Mouse (Mus musculus) right cerebral cortex, adult 18-20 months (tissue): Measurements from ENCODE around the gene Gm17018.

Source experiments
- DNase-seq: peaks from one replicate; pipeline ENCODE4 v3.0.0; 2022; ENCODE audit warnings: mixed read lengths

Gene Gm17018

DNA sequence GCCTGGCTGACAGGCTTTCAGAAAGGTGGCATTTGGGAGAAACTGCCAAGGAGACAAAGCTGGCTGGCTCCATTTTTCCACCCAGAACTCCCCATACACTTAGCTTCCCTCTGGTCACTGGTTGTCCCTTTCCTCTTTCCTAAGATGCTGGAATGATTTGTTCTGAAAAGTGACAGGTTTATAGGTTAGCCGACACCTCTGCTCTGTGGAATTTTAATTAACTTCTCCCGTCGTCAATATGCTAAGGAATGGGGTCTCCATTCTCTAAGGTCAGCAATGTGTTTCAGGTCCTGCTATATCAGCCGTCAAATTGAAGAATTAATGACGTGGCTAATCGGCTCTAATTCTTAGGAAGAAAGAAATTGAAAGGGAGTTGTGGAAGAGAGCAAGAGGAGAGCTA, 68.2 kb downstream of the Gm17018 start:
- no peak for DNase-seq

DNA sequence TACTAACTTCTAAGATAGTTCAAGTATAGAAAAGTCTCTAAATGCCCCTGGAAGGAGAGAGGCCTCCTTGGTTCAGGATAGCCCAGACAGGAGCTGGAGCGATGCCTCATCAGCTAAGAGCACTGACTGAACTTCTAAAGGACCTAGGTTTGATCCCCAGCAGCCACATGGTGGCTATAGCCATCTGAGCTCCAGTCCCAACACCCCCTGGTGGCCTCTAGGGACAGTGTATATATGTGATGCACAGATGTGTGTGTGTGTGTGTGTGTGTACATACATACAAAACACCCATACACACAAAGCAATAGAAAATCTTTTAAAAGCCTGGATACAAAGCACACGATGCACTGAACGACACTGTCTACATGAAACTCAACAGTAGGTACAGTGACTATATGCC, 68.8 kb downstream of the Gm17018 start:
- DNase-seq: no peak
